Mouse (Mus musculus) layer of hippocampus, adult 18-20 months (tissue): ENCODE data around the gene Unc45b. TPM values are rescaled to one million over a fixed set of nuclear protein-coding genes. Genes with fewer than 3 reads are reported as not detected.
A peak's percentile ranks its signal among the peaks of the same experiment; 100 is the strongest.

Source experiments
- DNase-seq, 2 experiments: peaks; one replicate each; pipeline ENCODE4 v3.0.0; 2022; ENCODE audit warnings: low spot score in 2 of 2
- long read RNA-seq: library from polyadenylated mRNA; stranded (forward); transcript quantifications from one replicate; pipeline ENCODE4 v2.0.0, GENCODE M21; 2021
- total RNA-seq, 2 experiments: library from RNA; stranded (reverse); gene quantifications; 2 replicates each; pipeline ENCODE4 v1.2.3; 2021

Unc45b gene
- total RNA-seq = 1 to 10 TPM in 1 of 2 experiments, under 1 TPM in 1; 0.79 to 1.1 TPM
- long read RNA-seq, partial matches to known transcripts = 1 of 4 reads
- long read RNA-seq, other reads (novel, unspliced or antisense) = 3 of 4 reads

- DNase-seq = no peak
These were observed at the start of gene Unc45b for GRCm38 (mm10) chr11:82910250-82910649. TSS of gene Unc45b (plus strand) at chr11:82910550.

- no peak for DNase-seq
These were observed 49.6 kb upstream of the Unc45b start for GRCm38 (mm10) chr11:82860759-82861158.

GRCm38 (mm10) chr11:82861558-82861957 lies 48.8 kb upstream of the Unc45b start:
- no peak for DNase-seq

GRCm38 (mm10) chr11:82862638-82863037 lies 47.7 kb upstream of the Unc45b start:
- no peak for DNase-seq

GRCm38 (mm10) chr11:82863059-82863458 lies 47.3 kb upstream of the Unc45b start:
- no peak for DNase-seq

GRCm38 (mm10) chr11:82863488-82863931 lies 46.8 kb upstream of the Unc45b start:
- DNase-seq = no peak

- no peak for DNase-seq
These were observed 44.4 kb upstream of the Unc45b start for GRCm38 (mm10) chr11:82865957-82866356.

- DNase-seq = no peak
These were observed 43.3 kb upstream of the Unc45b start for GRCm38 (mm10) chr11:82866850-82867564.

- DNase-seq = no peak
These were observed 42.4 kb upstream of the Unc45b start for GRCm38 (mm10) chr11:82867956-82868355.

- DNase-seq = no peak
These were observed 40.7 kb upstream of the Unc45b start for GRCm38 (mm10) chr11:82869506-82870172.

GRCm38 (mm10) chr11:82870173-82871030 lies 39.9 kb upstream of the Unc45b start:
- DNase-seq = peak in 1 of 2 experiments; percentile 26

GRCm38 (mm10) chr11:82871031-82871446 lies 39.3 kb upstream of the Unc45b start, which contains the start of gene Rffl:
TSS of gene Rffl (minus strand) at chr11:82871210.
- DNase-seq = peak; percentile 88 to 96

GRCm38 (mm10) chr11:82874924-82875323 lies 35.4 kb upstream of the Unc45b start:
- no peak for DNase-seq

- no peak for DNase-seq
These were observed 34.7 kb upstream of the Unc45b start for GRCm38 (mm10) chr11:82875631-82876030.

- DNase-seq = no peak
These were observed 32.5 kb upstream of the Unc45b start for GRCm38 (mm10) chr11:82877726-82878344.

- DNase-seq = peak in 1 of 2 experiments; percentile 10
These were observed 27.2 kb upstream of the Unc45b start for GRCm38 (mm10) chr11:82883180-82883579.

GRCm38 (mm10) chr11:82886559-82886958 lies 23.8 kb upstream of the Unc45b start:
- DNase-seq = no peak

- DNase-seq = no peak
These were observed 21.8 kb upstream of the Unc45b start for GRCm38 (mm10) chr11:82888491-82888946.

GRCm38 (mm10) chr11:82889524-82890341 lies 20.6 kb upstream of the Unc45b start:
- DNase-seq = no peak

- DNase-seq = peak; percentile 84 to 95
These were observed 20.0 kb upstream of the Unc45b start, which contains the start of gene Rad51d for GRCm38 (mm10) chr11:82890342-82890762. TSS of gene Rad51d (minus strand) at chr11:82890614.
